Mouse (Mus musculus) heart, embryonic 14.5 days (tissue): ENCODE data around the gene Naa80. TPM values are rescaled to one million over a fixed set of nuclear protein-coding genes. Genes with fewer than 3 reads are reported as not detected.

Source experiments
- ATAC-seq: fragments of 200-750 bp; cut with Nextera tagmentation; 2 replicates; pipeline ENCODE4 v1.8.0; 2017; ENCODE audit warnings: low read depth, moderate TSS enrichment; ENCODE audit not compliant: insufficient number of reproducible peaks, insufficient read depth, low FRiP score
- H3K27ac ChIP-seq, 2 experiments: fragments of 200-500 bp in 1 of 2; fragments of 300-500 bp in 1 of 2; sonication (generic) in 1 of 2; replicated peaks in 1 of 2; 2 replicates each; pipeline ENCODE4 v1.5.1; 2012 to 2014; ENCODE audit warnings: low read depth in 2 of 2, low read length in 2 of 2, control low read depth in 1 of 2, mild to moderate bottlenecking in 1 of 2, mixed read lengths in 1 of 2; ENCODE audit not compliant: control insufficient read depth in 1 of 2, insufficient read depth in 1 of 2
- H3K27me3 ChIP-seq: fragments of 300-500 bp; sonication (generic); 2 replicates; pipeline ENCODE4 v1.6.1; 2014; ENCODE audit warnings: mild to moderate bottlenecking, low read length, control low read depth; ENCODE audit not compliant: control insufficient read depth, insufficient read depth
- H3K36me3 ChIP-seq: fragments of 300-500 bp; sonication (generic); 2 replicates; pipeline ENCODE4 v1.6.1; 2014; ENCODE audit warnings: mild to moderate bottlenecking, control low read depth, low read length, mixed read lengths; ENCODE audit not compliant: control insufficient read depth, insufficient read depth
- H3K4me1 ChIP-seq, 2 experiments: fragments of 200-500 bp in 1 of 2; fragments of 300-500 bp in 1 of 2; sonication (generic) in 1 of 2; 2 replicates each; pipeline ENCODE4 v1.6.1; 2012 to 2014; ENCODE audit warnings: low read length in 2 of 2, control low read depth in 1 of 2, mixed read lengths in 1 of 2; ENCODE audit not compliant: control insufficient read depth in 2 of 2, insufficient read depth in 2 of 2
- H3K4me2 ChIP-seq: fragments of 300-500 bp; sonication (generic); 2 replicates; pipeline ENCODE4 v1.6.1; 2014; ENCODE audit warnings: mild to moderate bottlenecking, low read length
- H3K4me3 ChIP-seq, 2 experiments: fragments of 200-500 bp in 1 of 2; fragments of 300-500 bp in 1 of 2; sonication (generic) in 1 of 2; 2 replicates each; pipeline ENCODE4 v1.5.1; 2012 to 2014; ENCODE audit warnings: low read length in 2 of 2, mild to moderate bottlenecking in 2 of 2, control low read depth in 1 of 2, low read depth in 1 of 2, moderate library complexity in 1 of 2; ENCODE audit not compliant: control insufficient read depth in 1 of 2, insufficient read depth in 1 of 2
- H3K9ac ChIP-seq: fragments of 300-500 bp; sonication (generic); 2 replicates; pipeline ENCODE4 v1.6.1; 2014; ENCODE audit warnings: mild to moderate bottlenecking, low read length
- H3K9me3 ChIP-seq: fragments of 300-500 bp; sonication (generic); 2 replicates; pipeline ENCODE4 v1.6.1; 2016; ENCODE audit warnings: low read length, control low read depth; ENCODE audit not compliant: control insufficient read depth
- WGBS: fragments of 180-500 bp; shearing (Covaris S2); extraction: QIAGEN DNeasy Blood & Tissue Kit; methylation state at CpG from one replicate; pipeline ENCODE4 v1.1.7; 2014; 5-methylcytosine and 5-hydroxymethylcytosine counted together
- polyA plus RNA-seq: library from polyadenylated mRNA; unstranded; fragments of >200 nt; fragmentation: Nextera tagmentation; extraction: Ambion mirVana; gene quantifications from 2 replicates; pipeline ENCODE4 v1.2.1, GENCODE M21; 2014

The Naa80 gene
- polyA plus RNA-seq, 1 experiment from 2014 or later: 14.9 TPM

DNA sequence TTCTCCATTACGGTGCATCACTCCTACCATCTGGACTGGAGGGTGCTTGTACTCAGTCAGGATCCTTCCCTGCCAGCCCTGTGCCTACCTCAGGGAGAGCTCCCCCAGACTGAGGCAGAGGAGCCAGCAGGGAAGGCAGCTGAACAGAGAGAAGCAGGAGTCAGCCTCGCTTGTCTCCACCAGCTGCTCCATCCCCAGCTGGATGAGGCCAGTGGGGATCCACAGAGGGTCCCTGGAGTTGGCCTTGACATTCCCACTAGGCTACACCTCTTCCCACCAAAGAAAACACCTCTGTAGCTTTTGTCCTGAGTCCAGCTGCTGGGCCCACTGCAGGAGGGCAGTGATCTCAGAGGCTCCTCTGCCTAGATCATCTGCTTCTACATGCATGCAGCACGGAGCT is 46.3 kb downstream of the Naa80 start:
- 88% methylated on average over 3 of the region's 3 CpGs for WGBS
- peaks cover 70% of the 10 kb centered on the region for H3K36me3 ChIP-seq
- H3K4me2 ChIP-seq: no peak overlapping the region
- peak overlapping the region; percentile 22 to 56; a peak in 3 of 4 replicates for H3K27ac ChIP-seq
- H3K4me3 ChIP-seq: no peak overlapping the region
- H3K27me3 ChIP-seq: no peaks in the 10 kb centered on the region
- peaks cover 55 to 73% of the 10 kb centered on the region in 2 experiments for H3K4me1 ChIP-seq
- H3K9me3 ChIP-seq: no peaks in the 10 kb centered on the region
- ATAC-seq: no peak
- H3K9ac ChIP-seq: peak overlapping the region; percentile 42; the same call in 1 of the 2 replicates

DNA sequence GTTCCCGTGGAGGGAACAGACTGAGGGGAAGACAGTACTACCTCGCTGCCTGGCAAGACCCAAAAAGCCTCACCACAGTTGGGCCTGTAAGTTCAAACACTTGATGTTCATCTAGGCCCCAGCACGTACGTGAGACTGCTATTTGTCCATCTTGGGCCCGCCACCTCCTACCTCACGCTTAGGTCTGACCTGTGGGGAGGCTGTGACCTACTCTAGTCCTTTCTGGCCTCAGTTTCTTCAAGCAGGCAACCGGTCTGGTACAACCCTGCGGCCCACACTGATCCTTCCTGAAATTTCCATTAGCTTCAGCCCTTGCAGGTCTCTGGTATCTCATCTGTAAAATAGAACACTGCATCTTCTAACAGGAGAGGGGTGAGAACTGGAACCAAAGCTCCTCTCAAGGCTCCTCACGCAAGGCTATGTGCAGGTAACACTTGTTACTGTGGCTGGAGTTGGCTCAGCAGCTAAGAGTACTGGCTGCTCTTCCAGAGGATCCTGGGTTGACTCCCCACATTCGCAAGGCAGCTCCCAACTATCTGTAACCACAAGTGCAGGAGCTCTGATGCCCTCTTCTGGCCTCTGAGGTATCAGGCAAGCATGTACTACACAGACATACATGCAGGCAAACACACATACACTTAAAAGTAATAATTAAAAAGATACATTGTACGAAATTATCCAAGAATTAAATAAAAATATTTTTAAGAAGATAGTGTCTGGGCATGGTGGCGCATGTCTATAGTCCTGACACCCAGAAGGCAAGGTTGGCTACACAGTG is 46.9 kb downstream of the Naa80 start:
- Histone ChIP-seq H3K27me3 (no peaks in the 10 kb centered on the region), H3K4me1 (peaks cover 55 to 73% of the 10 kb centered on the region in 2 experiments), H3K27ac (peak overlapping the region in 1 of 2 experiments; percentile 56; a peak in 2 of 4 replicates), H3K4me2 (no peak overlapping the region; the same call in 1 of the 2 replicates), H3K9me3 (no peaks in the 10 kb centered on the region), H3K4me3 (no peak overlapping the region), H3K9ac (peak overlapping the region; percentile 42; the same call in 1 of the 2 replicates), H3K36me3 (peaks cover 64% of the 10 kb centered on the region)
- 88% methylated on average over 12 of the region's 12 CpGs for WGBS
- ATAC-seq: no peak

DNA sequence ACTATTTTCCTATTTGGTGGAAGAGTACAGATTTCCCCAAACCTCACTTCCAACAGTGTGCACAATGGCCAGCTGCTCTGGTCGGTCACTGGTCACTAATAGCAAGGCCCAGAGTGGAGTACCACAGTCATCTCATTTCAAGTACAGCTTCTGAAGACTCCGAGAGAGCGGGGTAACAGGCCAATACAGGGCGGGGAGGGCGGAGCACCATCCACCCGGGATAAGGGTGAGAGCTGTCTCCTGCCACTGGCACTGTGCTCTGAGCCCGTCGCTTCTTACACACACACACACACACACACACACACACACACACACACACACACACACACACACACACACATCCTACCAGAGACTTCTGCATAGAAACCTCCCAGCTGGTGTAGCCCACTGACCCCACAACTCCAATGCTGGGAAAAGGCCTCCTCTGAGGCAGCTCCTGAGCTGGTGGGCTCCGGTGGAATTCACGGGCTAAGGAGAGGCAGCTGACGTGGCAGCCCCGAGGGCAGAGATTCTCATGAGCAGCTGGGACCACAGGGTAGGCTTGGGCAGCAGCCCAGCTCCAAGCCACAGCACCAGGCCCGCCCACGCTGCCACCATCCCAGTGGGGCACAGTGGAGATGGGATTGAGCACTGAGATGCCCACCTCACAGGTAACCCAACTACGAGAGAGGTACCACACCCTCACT is 47.6 kb downstream of the Naa80 start:
- Histone ChIP-seq H3K4me1 (peaks cover 56 to 73% of the 10 kb centered on the region in 2 experiments), H3K27ac (peak overlapping the region; percentile 77 to 96), H3K9me3 (no peaks in the 10 kb centered on the region), H3K4me2 (peak overlapping the region; percentile 50), H3K36me3 (peaks cover 68% of the 10 kb centered on the region), H3K9ac (peak overlapping the region; percentile 68), H3K4me3 (no peak overlapping the region; a peak in 1 of 4 replicates), H3K27me3 (no peaks in the 10 kb centered on the region)
- WGBS: 43% methylated on average over 13 of the region's 15 CpGs
- no peak for ATAC-seq

DNA sequence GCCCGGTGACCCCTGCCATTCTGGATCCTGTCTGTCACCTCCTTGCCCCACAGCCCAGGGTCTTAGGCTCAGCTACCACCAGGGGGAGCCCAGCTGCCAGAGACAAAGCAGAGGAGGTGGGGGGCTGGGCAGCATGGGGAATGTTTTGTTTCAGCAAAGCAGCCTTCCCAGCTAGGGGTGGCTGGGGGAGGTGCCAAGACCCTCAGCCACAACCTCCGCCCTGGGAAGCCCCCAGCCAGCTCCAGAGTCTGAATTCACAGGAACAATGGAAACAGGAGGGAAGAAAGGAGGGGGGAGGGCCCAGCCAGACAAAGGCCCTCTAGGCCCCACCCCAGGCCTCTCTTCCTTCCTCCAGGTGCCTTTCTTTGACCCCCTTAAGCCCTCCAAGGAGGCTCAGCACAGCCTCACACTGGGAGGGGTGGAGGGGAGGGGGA is 48.2 kb downstream of the Naa80 start:
- Histone ChIP-seq H3K27ac (peak overlapping the region; percentile 77 to 96), H3K36me3 (peaks cover 74% of the 10 kb centered on the region), H3K27me3 (no peaks in the 10 kb centered on the region), H3K4me3 (no peak overlapping the region; a peak in 1 of 4 replicates), H3K4me1 (peaks cover 57 to 77% of the 10 kb centered on the region in 2 experiments), H3K4me2 (peak overlapping the region; percentile 50), H3K9ac (peak overlapping the region; percentile 68), H3K9me3 (no peaks in the 10 kb centered on the region)
- ATAC-seq: peak; percentile 60
- 8% methylated on average over 2 of the region's 2 CpGs for WGBS

GRCm38 (mm10) chr9:107627387-107628255 is 48.9 kb downstream of the Naa80 start:
- Histone ChIP-seq H3K4me2 (peak overlapping the region; percentile 50), H3K36me3 (peaks cover 72% of the 10 kb centered on the region), H3K27ac (peak overlapping the region; percentile 46 to 96), H3K9ac (peak overlapping the region; percentile 68), H3K4me3 (no peak overlapping the region), H3K27me3 (no peaks in the 10 kb centered on the region), H3K9me3 (no peaks in the 10 kb centered on the region), H3K4me1 (peaks cover 64 to 84% of the 10 kb centered on the region in 2 experiments)
- WGBS: 27% methylated on average over 20 of the region's 20 CpGs
- ATAC-seq: no peak

DNA sequence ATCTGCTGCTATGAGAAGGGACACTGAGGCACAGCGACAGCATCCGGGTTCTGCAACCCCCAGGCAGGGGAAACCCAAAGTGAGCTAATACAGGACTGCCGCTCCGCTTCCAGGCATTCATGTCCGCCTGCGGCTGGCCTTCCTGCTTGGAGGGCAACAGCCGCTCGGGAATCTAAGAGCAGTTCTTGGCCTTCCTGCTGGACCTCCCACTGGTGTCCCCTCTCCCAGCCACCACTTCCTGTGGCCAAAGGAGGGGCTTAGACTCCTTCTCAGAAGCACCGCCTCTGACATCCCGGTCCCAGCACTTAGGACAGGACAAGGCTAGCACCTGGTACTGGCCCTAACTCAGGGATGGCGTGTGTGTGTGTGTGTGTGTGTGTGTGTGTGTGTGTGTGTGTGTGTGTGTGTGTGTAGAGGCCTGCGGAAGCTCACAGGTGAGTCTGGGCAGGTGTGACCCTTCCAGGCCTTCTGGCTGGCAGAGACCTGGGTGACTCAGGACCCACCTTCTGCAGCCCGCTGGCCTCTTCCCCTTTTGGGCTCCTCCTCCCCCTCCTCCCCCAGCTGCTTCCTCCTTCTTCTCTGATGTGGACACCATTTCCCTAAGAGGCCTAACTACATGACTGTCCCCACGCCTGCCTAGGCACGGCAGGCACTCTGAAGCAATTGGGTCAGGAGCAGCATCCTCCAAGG is 50.2 kb downstream of the Naa80 start:
- Histone ChIP-seq H3K36me3 (peaks cover 63% of the 10 kb centered on the region), H3K4me3 (no peak overlapping the region), H3K9ac (peak overlapping the region; percentile 68), H3K9me3 (no peaks in the 10 kb centered on the region), H3K4me2 (peak overlapping the region; percentile 50), H3K4me1 (peaks cover 66 to 82% of the 10 kb centered on the region in 2 experiments), H3K27ac (peak overlapping the region; percentile 64 to 96), H3K27me3 (no peaks in the 10 kb centered on the region)
- WGBS: 51% methylated on average over 15 of the region's 15 CpGs
- peak; percentile 26; the same call in 1 of the 2 replicates for ATAC-seq
